Mouse (Mus musculus): ENCODE data around the gene Brd3os. TPM values are rescaled to one million over a fixed set of nuclear protein-coding genes. Genes with fewer than 3 reads are reported as not detected.
A peak's percentile ranks its signal among the peaks of the same experiment; 100 is the strongest.

Brd3os gene
- 14.6 and 15.8 TPM in 2 replicates for polyA plus RNA-seq (2016; fragmentation: Nextera tagmentation; extraction: Ambion mirVana)

DNA sequence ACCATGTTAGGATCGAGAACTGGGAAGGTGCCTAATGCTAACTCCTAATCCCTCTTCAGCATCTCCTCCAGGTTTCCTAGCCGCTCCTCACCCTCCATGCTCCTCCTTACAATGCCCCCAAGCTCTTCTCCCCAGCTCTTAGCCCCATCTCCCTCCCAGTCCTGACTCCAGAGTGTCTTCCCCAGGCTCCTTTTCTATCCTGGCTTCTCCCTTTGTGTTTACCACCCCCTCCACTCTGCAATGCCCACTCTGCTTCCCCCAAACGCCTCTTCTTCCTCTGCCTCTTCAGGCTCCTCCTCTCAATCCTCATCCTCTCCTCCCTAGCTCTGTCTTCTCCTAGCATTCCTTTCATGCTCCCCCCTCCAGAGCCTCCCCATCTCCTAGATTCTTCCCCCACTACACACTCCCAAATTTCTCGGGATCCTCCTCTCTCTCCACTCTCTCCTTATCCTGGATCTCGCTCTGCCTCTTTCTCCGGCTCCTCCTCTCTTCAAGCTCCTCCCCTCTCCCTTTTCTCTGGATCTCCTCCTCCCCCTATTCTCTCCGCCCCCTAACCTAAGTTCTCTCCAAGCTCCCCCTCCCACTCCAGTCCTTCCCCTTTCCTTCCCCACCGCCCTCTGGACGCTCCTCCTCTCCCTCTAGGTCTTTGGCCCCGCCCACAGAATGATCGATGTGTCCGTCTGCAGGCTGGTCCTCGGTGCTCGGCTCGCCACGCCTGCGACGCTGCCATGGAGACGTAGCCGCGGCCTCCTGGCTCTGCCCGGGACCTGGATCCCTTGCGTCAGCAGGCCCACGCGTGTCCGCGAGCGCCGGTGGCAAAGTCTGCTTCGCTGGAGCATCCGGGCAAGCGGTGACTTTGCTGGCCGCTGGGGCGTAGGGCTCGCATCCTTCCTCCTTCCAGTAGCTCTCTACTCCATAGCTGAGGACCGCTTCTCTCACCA is at the start of gene Brd3os:
Gene Brd3os (plus strand): TSS at position 558 of the 941 bp plus-strand sequence.
- Histone ChIP-seq H3K4me3 (peak within 1 kb of the TSS; percentile 74), H3K9me3 (no peaks in the 10 kb centered on the region), H3K4me2 (replicated peaks) (peak within 1 kb of the TSS; percentile 81), H3K27me3 (no peaks in the 10 kb centered on the region), H3K4me1 (peaks cover 9% of the 10 kb centered on the region), H3K27ac (peak within 1 kb of the TSS; percentile 83), H3K36me3 (peaks cover 25% of the 10 kb centered on the region), H3K9ac (peak within 1 kb of the TSS; percentile 75)
- peak; percentile 87 for ATAC-seq (ENCODE audit: insufficient number of reproducible peaks, insufficient read depth, low FRiP score, low TSS enrichment)
- WGBS = 3% methylated on average over 36 of the region's 36 CpGs

DNA sequence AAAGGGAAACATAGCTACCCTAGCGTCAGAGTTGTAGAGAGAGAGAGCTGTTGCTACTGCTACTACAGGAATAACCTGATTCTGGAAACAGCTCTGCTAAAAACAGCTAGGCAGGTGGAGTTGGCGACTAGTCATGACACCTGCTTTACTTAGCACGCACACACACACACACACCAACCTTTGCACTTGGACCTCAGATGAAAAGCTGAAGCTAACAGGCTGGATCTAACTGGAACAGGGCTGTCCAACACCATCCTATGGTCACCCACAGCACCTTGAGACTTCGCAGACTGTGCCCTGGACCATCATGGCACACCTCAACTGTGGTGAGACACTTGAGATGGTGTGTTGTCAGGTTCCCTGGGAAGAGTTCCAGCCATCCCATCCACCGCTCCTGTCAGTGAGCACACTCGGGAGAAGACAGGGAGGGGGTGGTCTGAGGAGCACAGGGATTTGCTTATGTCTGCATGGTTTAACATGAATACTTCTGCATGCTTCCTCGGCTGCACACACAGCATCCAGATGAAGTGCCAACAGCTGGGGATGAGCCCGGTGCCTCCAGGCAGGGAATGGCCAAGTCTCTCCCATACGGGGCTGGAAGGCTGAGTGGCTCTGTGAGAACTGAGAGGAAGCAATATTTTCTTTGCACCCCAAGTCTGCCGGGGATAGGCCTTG is 47.8 kb upstream of the Brd3os start:
- Histone ChIP-seq H3K4me1 (peaks cover 61% of the 10 kb centered on the region), H3K9me3 (peaks cover 3% of the 10 kb centered on the region; the same call in 1 of the 2 replicates), H3K27ac (no peak overlapping the region), H3K9ac (no peak overlapping the region), H3K36me3 (no peaks in the 10 kb centered on the region), H3K27me3 (no peaks in the 10 kb centered on the region), H3K4me3 (no peak overlapping the region), H3K4me2 (replicated peaks) (no peak overlapping the region)
- WGBS = 73% methylated on average over 10 of the region's 10 CpGs
- no peak for ATAC-seq (ENCODE audit: insufficient number of reproducible peaks, insufficient read depth, low FRiP score, low TSS enrichment)

DNA sequence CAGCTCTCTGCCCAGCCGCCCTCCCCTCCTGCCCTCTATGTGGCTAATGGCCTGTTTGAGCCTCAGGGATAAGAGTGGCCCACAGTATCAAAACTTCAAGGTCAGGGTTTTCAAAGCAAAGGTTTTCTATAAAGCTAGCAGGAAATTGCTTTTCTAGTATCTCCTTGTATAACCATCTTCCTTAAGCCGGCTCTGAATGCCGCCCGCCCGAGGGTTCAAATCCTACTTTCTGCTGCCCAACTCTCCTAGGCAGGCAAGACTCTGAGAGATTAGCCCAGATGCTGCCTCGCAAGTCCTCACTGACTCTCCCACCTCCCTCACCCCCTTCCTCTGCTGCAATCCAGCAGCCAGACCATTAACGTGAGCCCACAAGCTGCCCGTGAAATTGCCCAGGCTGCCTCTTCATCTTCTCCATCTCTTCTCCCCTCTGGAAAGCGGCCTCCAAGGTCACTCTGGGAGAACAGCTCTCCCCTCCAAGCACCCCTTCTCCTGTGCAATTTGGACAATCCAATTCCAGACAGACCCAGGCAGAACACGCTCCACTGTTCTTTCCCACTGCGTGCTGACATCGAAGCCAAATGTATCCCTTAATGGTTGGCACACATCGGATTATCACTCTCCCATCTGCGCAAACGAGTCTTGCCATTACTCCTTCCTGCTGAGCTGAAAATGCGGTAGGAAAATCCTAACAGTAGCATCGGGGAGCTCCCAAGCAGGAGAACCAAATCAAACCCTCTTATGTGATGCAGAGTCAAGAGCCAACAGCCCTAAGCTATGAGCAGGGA is 45.3 kb upstream of the Brd3os start:
- H3K27me3 ChIP-seq = no peaks in the 10 kb centered on the region
- WGBS = 58% methylated on average over 17 of the region's 17 CpGs
- no peak overlapping the region for H3K9ac ChIP-seq
- ATAC-seq (ENCODE audit: insufficient number of reproducible peaks, insufficient read depth, low FRiP score, low TSS enrichment) = no peak
- H3K4me2 ChIP-seq (replicated peaks) = no peak overlapping the region
- 0 out of 2 replicates have a peak, but pooled peaks cover 2% of the 10 kb centered on the region for H3K36me3 ChIP-seq
- peaks cover 6% of the 10 kb centered on the region; the same call in 1 of the 2 replicates for H3K9me3 ChIP-seq
- no peak overlapping the region for H3K27ac ChIP-seq
- peaks cover 37% of the 10 kb centered on the region for H3K4me1 ChIP-seq
- H3K4me3 ChIP-seq = no peak overlapping the region

GRCm38 (mm10) chr2:27400083-27400482 is 42.0 kb upstream of the Brd3os start:
- ATAC-seq (ENCODE audit: insufficient number of reproducible peaks, insufficient read depth, low FRiP score, low TSS enrichment) = no peak
- Histone ChIP-seq H3K9ac (no peak overlapping the region), H3K36me3 (0 out of 2 replicates have a peak, but pooled peaks cover 2% of the 10 kb centered on the region), H3K27ac (no peak overlapping the region), H3K4me1 (peaks cover 31% of the 10 kb centered on the region), H3K4me2 (replicated peaks) (no peak overlapping the region), H3K27me3 (no peaks in the 10 kb centered on the region), H3K4me3 (no peak overlapping the region), H3K9me3 (peaks cover 6% of the 10 kb centered on the region; the same call in 1 of the 2 replicates)
- WGBS = 89% methylated on average over 2 of the region's 2 CpGs

DNA sequence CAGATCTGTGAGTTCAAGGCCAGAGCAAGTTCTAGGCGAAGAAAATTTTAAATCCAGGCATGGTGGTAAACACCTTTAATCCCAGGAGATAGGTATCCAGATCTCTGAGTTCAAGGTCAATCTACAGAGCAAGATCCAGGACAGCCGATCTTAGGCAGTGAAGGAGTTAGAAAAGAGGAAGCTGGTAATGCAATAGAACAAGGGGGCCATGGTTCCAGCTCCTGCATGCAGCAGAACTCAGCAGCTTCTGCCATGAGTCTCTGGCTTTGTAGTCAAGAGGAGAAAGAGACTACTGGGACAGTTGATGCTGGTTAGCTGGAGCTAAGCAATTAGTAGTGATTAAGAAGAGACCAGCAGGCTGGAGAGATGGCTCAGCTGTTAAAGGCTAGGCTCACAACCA is 40.6 kb upstream of the Brd3os start:
- 79% methylated on average over 2 of the region's 2 CpGs for WGBS
- Histone ChIP-seq H3K9ac (no peak overlapping the region), H3K27me3 (no peaks in the 10 kb centered on the region), H3K27ac (no peak overlapping the region), H3K4me2 (replicated peaks) (no peak overlapping the region), H3K36me3 (0 out of 2 replicates have a peak, but pooled peaks cover 2% of the 10 kb centered on the region), H3K9me3 (peaks cover 6% of the 10 kb centered on the region; the same call in 1 of the 2 replicates), H3K4me1 (peaks cover 27% of the 10 kb centered on the region), H3K4me3 (no peak overlapping the region)
- no peak for ATAC-seq (ENCODE audit: insufficient number of reproducible peaks, insufficient read depth, low FRiP score, low TSS enrichment)

DNA sequence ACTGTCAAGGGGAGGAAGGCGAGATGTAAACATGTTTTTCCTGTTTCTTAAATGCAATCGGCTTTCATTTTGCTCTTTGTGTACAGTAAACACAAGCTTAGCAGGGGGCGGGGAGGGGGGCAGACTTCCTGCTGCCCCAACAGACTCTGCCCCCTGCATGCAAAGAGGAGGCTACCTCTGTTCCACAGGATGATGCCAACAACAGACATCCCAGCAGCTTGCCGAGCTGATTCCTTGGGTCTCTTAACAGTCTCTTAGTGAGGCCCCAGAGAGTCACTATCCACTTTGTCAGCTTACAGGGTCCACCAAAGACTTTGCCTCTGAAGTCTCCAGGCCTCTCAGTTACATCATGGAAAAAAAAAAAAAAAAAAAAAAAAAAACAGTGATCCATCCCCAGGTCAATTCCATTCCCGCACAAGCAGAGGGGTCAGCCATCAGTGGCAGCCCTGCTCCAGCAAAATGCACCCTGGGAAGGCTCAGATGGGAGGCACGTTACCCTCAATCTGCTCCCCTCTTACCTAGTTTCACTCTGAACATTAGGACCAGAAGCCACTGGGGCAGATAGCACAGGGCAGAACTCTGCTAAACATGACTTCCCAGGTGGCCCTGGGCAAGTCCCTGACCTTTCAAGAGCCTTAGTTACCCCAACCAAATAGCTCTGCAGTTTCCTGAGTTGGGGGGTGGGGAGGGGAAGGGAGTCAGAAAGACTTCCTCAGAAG is 37.6 kb upstream of the Brd3os start:
- ATAC-seq (ENCODE audit: insufficient number of reproducible peaks, insufficient read depth, low FRiP score, low TSS enrichment) = no peak
- Histone ChIP-seq H3K9ac (0 out of 2 replicates have a peak overlapping the region, but pooled peaks have one; percentile 15), H3K4me3 (no peak overlapping the region), H3K27me3 (no peaks in the 10 kb centered on the region), H3K27ac (0 out of 2 replicates have a peak overlapping the region, but pooled peaks have one; percentile 30), H3K4me1 (peaks cover 22% of the 10 kb centered on the region), H3K4me2 (replicated peaks) (no peak overlapping the region), H3K9me3 (peaks cover 1% of the 10 kb centered on the region; the same call in 1 of the 2 replicates), H3K36me3 (0 out of 2 replicates have a peak, but pooled peaks cover 2% of the 10 kb centered on the region)
- 40% methylated on average over 6 of the region's 6 CpGs for WGBS

DNA sequence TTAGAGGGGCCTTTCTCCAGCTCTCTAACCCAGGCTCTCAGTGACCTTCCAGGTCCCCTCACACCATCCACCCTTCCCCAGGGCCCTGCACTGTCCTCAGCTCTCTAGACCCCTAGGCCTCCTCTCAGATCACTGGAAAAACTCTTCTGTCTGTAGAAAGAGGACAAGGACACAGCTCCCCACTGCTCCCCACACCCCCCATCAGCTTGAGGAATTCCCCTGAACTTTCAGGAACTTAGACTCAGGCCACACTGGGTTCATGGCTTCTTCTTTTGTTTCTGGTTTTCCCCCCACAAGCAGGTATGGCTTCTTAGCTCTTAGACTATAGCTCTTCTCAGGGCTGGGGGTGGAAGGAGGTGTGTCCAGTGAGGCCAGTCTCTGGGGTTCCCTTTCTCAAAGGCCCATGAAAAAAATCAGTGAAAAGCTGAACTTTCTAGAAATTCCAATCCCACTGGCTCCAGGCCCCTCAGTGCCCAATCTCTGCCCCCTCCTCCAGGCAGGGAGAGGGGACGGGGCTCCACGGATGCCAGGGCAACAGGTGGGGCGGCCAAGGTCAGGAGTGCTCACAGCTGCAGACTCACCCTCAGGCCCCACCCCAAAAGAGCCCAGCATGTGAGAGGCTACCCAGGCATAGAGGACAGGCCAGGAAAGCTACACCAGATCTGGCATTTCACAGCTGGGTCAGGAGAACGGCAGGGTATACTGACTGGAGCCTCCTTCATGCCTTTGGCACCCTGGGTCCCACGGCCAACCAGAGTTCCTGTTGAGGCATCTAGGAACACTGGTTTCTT is 36.8 kb upstream of the Brd3os start:
- Histone ChIP-seq H3K27me3 (no peaks in the 10 kb centered on the region), H3K4me2 (replicated peaks) (no peak overlapping the region), H3K27ac (0 out of 2 replicates have a peak overlapping the region, but pooled peaks have one; percentile 30), H3K9ac (0 out of 2 replicates have a peak overlapping the region, but pooled peaks have one; percentile 15), H3K4me1 (peaks cover 22% of the 10 kb centered on the region), H3K4me3 (no peak overlapping the region), H3K36me3 (no peaks in the 10 kb centered on the region), H3K9me3 (no peaks in the 10 kb centered on the region)
- WGBS = 37% methylated on average over 5 of the region's 5 CpGs
- ATAC-seq (ENCODE audit: insufficient number of reproducible peaks, insufficient read depth, low FRiP score, low TSS enrichment) = no peak

- Histone ChIP-seq H3K4me3 (no peak overlapping the region), H3K27ac (no peak overlapping the region), H3K36me3 (no peaks in the 10 kb centered on the region), H3K9ac (no peak overlapping the region), H3K9me3 (no peaks in the 10 kb centered on the region), H3K27me3 (no peaks in the 10 kb centered on the region), H3K4me2 (replicated peaks) (no peak overlapping the region), H3K4me1 (peaks cover 32% of the 10 kb centered on the region)
- ATAC-seq (ENCODE audit: insufficient number of reproducible peaks, insufficient read depth, low FRiP score, low TSS enrichment) = no peak
- WGBS = 81% methylated on average over 5 of the region's 5 CpGs
Observed at GRCm38 (mm10) chr2:27406928-27407327, 35.2 kb upstream of the Brd3os start.

GRCm38 (mm10) chr2:27408194-27408593 is 33.9 kb upstream of the Brd3os start:
- Histone ChIP-seq H3K27me3 (no peaks in the 10 kb centered on the region), H3K4me2 (replicated peaks) (no peak overlapping the region), H3K27ac (no peak overlapping the region), H3K9me3 (no peaks in the 10 kb centered on the region), H3K4me1 (peaks cover 43% of the 10 kb centered on the region), H3K9ac (no peak overlapping the region), H3K4me3 (no peak overlapping the region), H3K36me3 (no peaks in the 10 kb centered on the region)
- ATAC-seq (ENCODE audit: insufficient number of reproducible peaks, insufficient read depth, low FRiP score, low TSS enrichment) = no peak
- WGBS = 68% methylated on average over 3 of the region's 3 CpGs

GRCm38 (mm10) chr2:27410518-27411140 is 31.5 kb upstream of the Brd3os start:
- peaks cover 52% of the 10 kb centered on the region for H3K4me1 ChIP-seq
- H3K27me3 ChIP-seq = no peaks in the 10 kb centered on the region
- no peaks in the 10 kb centered on the region for H3K9me3 ChIP-seq
- H3K9ac ChIP-seq = no peak overlapping the region
- no peaks in the 10 kb centered on the region for H3K36me3 ChIP-seq
- no peak overlapping the region for H3K4me3 ChIP-seq
- ATAC-seq (ENCODE audit: insufficient number of reproducible peaks, insufficient read depth, low FRiP score, low TSS enrichment) = no peak
- H3K27ac ChIP-seq = no peak overlapping the region
- WGBS = 89% methylated on average over 6 of the region's 6 CpGs
- no peak overlapping the region for H3K4me2 ChIP-seq (replicated peaks)

Data from embryonic facial prominence, embryonic 12.5 days (tissue).